Mouse (Mus musculus) adrenal gland, postnatal 25 days (tissue): Measurements from ENCODE around the gene Nrap. TPM values are rescaled to one million over a fixed set of nuclear protein-coding genes. Genes with fewer than 3 reads are reported as not detected.
A peak's percentile ranks its signal among the peaks of the same experiment; 100 is the strongest.
"Not testable (repeated sequence)": the region's sequence is repeated elsewhere in the genome, so short reads cannot be mapped to it uniquely, and the experiment has no call there.

Experiments
- DNase-seq: peaks from one replicate; pipeline ENCODE4 v3.0.0; 2021; ENCODE audit warnings: mixed read lengths
- total RNA-seq: library from RNA; stranded (reverse); gene quantifications from 2 replicates; pipeline ENCODE4 v1.2.3, GENCODE M21; 2021

Gene Nrap
- total RNA-seq, 1 experiment from 2014 or later, result 0.09 TPM

DNA sequence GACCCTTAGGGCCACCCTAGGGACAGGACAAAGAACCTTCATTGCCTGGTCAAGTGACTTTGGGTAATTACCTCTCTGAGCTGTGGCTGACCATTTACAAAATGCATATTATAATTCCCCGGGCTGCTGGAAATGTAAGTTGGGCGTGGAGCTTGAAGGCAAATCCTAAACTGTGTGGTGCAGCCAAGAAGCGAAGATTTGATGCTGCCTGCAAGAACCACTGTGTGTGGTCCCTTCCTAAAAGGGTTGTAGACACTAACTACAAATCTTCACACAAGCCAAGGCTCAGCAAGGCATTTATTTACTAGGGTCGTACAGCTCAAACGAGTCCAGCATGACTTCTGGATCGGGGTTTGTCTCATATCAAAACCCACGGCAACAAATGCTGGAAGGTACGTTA, 25.3 kb downstream of the Nrap start:
- no peak for DNase-seq

DNA sequence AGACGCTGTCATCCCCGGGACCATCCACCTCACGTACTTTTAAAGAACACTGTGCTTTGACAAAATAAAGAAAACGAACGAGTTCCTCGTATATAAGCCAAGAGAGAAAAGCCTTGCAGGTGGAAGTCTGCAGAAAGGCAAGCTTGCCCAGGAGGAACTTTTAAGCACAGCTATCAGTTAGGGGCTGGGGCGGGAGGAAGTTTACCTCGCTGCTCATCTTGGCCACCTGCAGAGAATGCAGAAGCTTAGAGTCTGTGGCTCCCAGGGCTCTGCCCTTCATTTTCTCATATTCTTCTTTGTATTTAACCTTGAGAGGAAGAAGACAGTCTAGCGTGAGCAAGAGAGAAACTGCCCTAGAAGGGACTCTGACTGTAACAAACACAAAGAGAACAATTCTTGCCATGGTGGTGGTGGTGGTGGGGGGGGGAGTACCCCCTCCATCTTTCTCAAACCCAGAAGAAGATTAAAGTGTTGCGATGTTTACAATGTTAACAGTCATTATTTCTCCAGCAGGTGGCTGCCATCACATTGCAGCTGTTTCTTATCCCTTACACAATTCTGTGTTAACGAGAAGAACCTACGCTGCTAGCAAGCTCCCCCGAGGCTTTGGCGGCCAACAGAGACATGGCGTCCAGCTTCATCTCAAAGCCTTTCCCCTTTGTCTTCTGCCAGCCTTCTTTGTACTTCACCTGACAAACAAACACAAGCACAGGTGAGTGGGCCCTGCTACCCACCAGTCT, 25.9 kb downstream of the Nrap start:
- no peak for DNase-seq

DNA sequence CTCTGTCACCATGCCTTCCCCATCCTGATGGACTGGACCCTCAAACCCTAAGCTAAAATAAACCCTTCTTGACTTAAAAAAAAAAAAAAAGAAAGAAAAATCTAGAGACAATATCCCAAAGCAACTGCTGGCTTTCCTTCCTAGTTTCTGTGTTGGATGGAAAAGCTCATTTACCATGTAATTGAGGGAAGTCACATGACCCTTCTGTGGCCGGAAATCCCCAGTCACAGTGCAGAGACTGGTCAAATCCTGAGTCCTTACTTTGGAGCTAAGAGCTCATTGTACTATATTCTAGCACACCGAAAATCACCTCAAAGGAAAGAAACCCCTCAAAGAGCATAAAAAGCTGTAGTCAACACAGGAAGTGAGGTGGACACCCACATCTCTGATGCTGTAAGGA, 30.9 kb downstream of the Nrap start:
- DNase-seq, result no peak

DNA sequence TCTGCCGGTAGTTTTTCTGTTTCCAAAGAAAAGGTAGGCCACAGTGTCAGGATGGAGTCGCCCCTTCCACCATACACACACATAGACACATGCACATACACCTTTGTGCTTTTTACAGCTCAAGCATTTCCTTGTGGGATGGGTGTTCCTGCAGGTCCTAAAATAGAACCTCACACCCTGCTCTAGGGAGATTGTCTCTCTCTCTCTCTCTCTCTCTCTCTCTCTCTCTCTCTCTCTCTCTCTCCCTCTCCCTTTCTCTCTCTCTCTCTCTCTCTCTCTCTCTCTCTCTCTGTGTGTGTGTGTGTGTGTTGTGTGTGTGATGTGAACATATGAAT, 32.5 kb downstream of the Nrap start:
- not testable (repeated sequence) for DNase-seq

DNA sequence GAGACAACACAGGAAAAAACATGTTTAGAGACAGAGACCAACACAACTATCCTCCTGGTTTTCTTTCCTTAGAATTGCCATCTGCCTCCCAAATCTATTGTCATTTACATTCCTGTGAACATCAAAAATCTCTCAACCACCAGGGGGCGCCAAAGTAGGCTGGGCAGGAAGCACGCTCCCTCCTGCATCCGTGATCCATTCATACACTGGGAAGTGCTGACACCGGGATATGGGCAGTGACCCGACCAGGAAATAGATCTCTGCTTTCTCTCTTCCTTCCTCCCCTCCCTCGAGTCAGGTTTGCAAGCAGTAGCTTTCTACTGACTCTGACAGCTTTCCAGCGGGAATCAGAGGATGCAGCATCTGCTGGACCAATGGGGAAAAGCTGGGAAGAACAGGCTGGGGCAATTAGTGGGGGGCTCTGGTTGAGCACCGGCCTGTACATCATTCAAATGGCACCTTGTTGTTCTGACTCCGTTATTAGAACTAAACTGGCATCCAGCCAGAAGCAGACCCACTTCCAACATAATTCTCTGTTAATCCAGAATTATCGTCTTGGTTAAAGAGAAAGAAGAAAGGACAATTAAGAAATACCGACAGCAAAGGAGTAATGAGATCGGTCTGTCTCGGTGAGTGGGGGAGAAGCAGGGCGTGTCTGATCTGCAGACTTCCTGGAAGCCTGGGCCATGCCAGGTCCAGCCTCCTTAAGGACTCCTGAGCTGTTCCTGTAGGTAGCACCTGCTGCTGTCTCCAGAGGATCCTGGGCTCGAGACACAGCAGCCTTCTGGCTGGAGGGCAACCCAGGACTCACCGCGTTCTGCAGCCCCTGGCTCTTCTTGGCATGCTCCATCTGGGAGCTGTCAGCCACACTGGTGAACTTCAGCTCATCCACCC, 33.1 kb downstream of the Nrap start:
- DNase-seq, result peak; percentile 78

DNA sequence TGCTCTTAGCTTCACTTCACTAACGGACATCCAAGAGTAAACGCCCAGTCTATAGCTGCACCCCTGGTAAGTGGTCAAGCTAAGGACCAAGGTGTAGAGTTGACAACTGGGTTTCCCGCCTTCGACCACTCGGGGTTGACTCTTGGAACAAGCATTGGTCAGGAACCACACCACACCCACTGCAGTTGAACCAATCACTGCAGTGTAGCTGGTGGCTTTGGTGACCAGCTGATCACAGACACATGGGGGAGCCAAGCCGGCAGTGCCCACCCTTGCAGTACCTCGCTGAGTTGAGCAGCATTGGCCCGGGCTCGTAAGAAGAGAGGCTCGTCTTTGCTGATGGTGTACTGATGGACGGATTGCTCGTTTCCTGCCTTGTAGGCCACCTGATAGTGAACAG, 34.6 kb downstream of the Nrap start:
- no peak for DNase-seq

DNA sequence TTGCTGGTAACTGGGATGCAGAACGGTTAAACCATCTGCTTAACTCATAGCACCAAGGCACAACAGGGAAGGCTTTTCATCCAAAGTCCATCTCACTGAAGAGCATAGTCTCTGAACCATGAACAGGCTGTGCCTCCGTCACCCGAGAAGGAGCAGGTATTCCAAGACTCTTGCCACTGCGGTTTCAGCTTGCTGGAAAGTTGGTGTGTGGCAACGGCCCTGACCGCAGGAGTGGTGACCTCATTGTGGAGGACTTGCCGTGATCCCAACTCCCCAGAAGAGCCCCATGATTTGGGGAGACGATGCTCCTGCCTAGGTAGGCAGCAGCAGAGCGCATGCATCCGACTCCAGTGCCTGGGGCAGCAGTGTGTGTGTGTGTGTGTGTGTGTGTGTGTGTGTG, 36.1 kb downstream of the Nrap start:
- DNase-seq, result no peak

DNA sequence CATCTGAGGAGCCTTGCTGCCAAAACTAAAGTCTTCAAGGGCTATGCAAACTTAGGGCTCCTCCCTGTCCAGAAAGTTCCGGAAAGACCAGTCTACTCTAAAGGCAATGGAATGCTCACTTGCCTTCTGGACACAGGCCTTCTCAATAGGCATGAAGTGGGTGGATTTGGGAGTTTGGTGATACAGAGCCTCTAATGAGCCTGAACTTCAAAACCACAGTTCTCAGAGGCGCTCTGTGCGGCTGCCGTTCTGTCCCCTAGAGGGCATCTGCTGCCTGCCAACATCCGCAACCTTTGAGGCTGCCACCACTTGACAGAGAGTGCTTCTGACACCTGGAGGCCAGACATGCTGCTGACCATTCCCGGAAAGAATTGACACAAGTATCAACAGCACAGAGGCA, 40.5 kb downstream of the Nrap start:
- DNase-seq, result no peak

DNA sequence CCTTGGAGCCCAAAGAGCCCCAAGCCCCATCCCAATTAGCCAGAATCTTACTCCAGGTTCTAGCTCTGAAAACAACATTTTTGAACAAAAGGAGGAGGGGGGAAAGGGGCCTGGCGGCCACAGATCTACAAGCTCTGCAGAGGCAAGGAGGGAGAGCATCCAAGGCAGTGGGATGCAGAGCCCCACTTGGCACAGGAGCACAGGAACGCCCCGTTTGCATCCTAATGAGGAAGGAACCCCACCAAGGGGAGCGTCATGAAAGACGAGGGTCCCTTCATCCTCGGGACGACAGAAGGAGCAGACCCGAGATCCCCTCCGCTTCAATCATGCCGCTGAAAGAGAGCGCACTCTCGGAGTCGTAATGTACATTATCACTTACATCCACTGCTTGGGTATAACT, 43.1 kb downstream of the Nrap start:
- DNase-seq, result no peak

DNA sequence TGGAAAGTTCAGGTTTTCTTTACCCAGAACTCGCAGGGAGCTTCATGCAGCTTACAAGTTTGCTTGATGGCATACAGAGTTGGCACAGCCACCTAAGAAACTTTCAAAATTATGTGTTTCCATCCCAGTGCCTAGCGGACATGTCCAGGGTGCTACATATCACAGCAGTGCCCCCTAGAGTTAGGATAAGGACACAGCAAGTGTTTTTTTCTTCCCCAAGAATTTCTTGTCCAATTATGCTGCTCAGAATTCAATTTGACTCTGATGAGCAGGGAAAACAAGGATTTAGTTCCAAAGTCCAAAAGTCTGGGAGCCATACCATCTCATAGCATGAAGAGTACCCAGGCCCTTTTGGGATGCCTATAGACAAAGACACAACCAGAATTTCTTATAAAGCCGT, 43.8 kb downstream of the Nrap start:
- DNase-seq, result no peak

DNA sequence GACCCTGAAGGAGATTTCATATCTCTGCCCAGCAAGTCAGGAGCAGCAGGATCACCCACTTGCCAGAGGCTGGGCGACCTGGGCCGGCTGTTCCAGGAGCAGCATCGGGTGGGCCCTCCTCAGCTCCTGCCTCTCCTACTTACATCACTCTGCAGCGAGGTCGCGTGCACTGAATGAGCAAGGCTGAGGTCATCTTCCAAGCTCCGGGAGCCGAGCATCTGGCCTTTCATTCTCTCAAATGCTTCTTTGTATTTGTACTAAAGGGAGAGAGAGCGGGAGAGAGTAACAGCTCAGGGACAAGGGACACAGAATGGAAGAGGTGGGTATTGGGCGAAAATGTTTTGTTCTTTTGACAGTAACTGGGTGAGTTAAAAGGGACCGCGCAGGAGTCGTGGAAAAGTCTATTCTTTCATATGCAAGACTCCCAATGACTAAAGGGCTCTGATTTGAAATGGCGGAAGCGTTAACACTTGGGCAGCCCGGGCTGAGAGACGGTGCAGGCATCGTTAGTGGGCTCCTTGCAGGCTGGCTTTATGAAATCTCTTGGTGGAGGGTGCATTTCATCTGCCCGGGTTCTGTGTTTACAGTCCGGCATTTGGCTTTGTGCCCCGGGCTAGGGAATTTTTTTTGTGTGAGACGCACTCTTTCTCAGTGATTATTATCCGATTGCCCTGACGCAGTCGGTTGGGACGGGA, 45.8 kb downstream of the Nrap start:
- DNase-seq, result peak; percentile 59

DNA sequence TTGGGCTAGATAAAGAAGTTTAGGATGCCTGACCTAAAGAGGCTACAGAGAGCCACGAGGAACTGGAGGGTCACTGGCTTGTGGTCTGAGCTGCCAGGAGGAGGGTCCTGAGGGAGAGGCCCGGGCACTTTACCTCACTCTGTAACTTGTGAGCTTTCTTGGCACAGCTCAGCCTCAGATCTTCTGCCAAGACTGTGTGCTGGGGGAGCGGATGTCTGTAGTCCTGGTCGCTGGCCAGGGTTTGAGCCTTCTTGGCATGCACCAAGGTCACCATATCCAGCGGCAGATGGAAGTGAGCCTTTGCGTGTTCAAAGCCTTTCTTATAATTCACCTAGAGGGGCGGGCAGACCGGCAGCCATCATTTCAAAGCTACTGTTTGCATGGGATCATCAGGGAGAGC, 47.8 kb downstream of the Nrap start:
- peak; percentile 85 for DNase-seq

DNA sequence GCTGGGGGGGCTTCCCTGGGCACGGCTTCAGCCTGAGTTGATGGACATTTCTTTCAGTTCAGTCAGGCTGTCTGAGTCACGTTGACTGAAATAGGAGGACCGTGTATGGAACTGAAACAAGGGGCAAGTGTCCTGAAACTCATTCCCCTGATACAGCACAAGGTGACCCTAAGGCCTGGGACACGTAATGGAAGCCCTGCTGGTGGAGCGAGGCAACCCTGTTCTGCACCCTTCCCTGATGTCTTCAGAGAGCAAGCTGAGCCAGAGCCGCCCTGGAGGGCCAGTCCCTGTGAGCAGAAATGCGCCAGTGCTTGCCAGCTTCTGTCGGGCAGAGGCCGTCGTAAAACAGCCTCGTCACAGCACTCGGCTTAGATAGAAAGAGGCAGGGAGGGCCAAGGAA, 53.0 kb downstream of the Nrap start:
- no peak for DNase-seq

DNA sequence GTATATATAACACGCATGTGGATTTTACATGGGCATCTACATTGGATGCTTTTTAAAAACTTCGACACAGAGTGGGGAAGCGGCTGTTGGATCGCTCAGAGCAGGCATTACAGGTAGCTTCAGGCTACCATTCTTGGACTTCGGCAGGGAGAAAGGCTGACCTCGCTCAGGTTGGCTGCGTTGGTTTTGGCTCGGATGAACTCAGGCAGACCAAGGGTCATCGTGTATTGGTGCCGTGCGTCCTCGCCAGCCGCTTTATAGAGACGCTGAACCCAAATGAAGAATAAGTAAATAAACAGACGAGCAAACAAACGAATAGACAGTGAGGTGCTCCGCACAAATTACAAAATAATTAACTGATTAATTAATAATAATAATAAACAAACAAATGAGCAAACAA, 53.5 kb downstream of the Nrap start:
- no peak for DNase-seq

DNA sequence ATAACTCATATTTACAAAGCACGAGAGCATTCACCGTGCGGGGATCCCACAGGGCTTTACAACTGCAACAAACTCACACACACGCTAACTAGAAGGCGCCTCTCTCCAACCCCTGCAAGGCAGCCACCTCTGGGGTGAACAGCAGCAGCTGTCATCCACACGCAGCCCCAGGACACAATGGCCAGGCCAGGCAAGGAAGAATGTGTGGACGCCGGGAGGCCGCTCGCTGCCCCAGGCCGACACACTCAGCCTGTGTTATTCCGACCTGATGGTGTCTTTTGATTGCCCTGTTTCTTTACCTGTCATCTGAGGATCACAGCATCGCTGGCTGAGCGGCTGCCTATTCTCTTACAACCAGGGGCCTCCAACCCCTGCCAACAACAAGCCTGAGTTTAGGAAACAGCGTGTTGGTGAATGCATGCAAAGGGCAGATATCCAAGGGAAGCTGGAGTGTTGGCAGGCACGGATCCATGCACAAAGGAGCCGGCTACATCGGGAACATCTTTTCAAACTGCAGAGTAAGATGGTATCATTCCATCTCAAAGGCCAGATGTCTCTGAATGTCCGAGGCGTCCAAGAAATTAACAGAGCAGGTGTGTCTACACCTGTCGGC, 63.5 kb downstream of the Nrap start:
- no peak for DNase-seq

DNA sequence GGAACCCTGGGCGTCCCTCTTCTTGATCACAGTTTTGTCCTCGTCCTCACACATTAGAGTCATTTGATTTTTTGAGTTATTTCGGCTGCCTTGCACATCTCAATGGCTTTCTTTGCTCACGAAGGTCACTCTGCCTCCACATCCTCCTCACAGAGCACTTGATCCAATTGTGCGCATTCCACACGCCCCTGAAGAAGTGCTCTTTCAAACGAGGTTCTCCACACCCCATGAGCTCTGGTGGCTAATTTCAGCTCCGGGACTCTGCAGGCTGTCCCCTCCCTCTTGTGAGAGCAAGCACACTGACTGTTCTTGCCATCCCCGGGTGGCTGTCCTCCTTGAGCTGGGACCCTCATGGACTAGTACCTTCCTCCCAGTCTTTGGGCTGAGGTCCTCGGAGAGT, 64.2 kb downstream of the Nrap start:
- no peak for DNase-seq

DNA sequence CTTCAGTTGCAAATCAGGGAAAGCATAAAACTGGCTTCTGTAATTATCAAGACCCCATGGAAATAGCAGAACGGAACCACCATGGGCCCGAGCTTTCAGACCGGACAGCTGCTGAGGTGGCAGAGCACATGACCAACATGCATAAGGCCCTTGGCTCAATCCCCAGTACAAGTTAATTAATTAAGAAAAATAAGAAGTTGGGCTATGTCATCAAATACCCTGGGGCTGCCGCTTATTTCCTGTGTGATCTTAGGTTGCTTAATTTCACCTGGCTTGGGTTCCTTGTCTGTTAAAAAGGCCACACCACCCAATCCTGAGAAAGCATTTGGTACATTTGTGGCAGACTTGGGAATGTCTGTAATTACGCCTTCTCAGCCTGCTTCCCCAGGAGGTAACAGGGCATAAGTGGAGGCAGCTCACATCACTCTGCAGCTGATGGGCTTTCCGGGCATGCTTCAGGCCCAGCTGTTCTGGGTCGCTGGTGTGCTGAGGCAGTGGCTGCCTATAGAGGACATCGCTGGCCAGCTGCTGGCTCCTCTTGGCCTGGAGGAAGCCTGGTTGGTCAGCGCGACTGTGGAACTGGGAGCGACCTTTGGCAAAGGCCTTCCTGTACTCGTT, 68.4 kb downstream of the Nrap start:
- no peak for DNase-seq

DNA sequence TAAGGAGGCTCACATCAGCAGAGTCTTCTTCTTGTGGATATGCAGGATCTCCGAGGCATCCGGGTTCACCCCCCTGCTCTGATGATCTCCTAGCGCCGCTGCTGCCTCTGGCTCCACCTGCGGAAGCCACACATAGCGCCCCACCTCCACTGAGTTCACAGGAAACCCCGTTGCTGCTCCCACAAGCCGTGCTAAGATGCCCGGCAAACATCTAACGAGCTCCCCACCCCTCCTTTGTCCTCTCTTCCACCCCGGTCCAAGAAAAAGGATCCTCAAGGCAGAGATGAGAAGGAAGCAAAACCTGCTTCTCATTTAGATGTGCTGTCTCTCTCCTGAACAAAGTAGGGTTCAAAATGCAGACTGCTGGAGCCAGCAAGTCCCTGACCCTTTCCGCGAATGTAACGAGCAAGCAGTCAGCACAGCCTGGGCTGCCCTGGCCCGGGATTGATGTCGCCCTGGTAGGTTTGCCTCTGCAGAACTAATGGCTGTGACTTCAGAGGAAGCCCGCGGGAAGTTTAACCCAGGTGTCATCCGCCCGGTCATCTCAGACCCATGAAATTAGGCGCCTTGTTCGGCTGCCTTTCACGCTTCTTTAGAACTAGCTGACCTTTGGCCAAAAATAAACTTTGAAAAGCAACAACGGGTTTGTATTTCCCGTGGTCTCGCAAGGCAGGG, 69.5 kb downstream of the Nrap start:
- DNase-seq, result no peak

DNA sequence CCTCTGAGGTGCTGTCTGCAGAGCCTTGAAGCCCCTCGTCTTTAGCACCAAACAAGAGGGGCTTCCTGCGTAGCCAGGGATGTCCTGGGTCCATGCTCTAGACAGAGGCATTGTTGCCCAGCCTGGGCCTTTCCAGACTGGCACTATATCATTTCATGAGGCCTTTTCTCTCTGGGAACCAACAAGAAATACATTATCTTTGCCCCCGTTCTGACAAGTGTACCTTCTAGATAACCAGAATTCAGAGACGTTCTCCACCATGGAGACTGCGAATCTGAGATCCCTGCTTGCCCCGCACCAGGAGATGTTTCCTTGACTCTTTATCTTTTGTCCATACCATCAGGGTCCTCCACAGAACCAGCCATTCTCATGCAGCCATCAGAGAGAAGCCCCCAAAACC, 70.2 kb downstream of the Nrap start:
- no peak for DNase-seq

DNA sequence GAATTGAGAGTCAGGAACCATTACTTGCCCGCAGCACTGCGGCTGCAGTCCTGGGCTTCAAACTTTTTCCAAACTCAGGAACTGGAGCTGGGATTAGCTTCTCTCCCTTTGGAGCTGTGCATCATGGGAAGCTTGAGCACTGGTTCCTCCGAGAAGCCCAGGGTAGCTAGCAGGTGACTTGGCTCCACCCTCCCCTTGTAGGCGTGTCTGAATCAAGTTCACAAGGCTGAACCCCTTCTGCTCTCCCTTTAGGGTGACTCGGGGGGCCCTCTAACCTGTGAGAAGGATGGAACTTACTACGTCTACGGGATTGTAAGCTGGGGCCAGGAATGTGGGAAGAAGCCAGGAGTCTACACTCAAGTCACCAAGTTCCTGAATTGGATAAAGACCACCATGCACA, 70.6 kb downstream of the Nrap start:
- DNase-seq, result no peak

DNA sequence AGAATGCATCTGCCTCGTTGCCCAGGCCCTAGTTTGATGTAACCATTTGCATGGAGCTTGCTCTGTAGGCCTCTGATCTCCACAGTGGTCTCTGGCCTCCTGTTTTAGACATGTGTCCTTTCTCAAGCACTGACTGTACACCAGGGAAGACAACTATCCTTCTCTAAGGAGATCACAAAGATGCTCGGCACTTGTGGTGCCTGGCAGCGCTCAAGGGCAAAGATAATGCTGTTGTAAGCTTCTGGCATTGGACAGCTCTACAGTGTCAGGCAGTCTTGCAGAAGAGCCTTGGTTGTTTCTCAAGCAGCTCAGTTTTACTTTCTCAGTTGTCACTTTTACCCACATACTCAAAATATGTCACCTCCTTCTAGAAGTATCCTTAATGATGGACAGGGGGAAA, 73.3 kb downstream of the Nrap start:
- DNase-seq, result peak; percentile 16

DNA sequence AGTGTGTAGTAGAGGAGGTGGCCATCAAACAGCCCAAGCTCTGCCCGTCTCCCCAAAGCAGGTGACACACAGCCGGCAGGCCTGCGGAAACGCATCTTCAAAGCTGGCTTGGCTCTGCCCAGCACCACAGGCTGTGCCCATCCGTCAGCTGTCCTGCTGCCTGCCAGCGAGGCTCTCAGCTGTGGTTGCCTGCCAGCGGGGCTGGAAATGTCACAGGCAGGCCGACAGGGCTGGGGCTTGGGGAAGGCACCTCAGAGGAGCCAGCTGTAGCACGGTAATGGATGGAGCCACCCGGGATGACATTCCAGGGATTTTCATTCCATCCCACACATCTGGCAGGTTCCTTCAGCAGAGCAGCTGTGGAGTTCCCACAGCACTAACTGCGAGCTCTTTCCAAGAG, 89.0 kb downstream of the Nrap start:
- DNase-seq, result peak; percentile 46
